Mouse (Mus musculus): ENCODE results near the gene Ano10.

The Ano10 gene

DNA sequence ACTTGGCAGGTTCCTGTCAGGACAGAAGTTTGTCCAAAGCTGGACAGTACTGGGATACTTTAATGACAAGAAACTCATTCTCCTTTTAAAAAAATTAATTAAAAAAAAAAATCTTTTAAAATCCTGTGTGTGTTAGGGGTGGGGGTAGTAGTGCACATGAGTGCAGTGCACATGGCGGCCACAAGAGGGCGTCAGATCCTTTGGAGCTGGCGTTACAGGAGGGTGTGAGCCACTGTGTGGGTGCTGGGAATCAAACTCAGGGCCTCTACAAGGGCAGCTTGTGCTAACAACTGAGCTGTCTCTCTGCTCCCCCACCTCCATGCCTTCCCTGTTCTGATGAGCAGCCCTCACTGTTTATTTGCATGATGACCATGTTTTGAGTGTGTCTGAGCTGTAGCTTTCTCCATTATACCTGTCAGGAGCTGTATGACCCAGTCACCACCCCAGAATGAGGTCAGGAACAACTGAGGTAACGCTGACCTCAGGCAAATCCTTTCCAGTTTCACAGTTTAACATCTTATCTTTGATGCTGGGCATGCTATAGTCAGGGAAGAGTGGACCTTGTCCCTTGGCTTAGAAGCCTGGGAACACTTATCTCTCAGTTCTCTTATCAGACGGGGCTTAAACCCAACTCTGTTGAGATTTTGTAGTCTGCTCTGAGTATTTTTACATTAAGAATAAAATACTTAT, 137.7 kb downstream of the Ano10 start:
- DNase-seq (ENCODE audit: low spot score): no peak

DNA sequence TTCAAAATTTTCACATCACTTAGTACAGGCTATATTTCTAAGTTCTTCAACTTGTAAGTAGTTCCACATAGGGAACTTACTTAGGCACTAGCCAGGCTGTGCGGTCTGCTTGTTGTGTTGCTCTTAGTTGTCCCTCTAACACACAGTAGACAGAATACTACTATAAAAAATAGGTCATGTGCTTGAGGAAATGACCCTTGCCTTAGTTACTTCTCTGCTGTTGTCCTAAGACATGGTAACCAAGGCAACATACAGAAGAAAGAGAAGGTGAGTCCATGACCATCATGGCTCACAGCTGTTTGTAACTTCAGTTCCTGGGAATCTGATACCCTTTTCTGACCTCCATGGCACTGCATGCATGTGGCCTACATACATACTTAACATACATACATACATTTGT, 139.0 kb downstream of the Ano10 start:
- no peak for DNase-seq (ENCODE audit: low spot score)

DNA sequence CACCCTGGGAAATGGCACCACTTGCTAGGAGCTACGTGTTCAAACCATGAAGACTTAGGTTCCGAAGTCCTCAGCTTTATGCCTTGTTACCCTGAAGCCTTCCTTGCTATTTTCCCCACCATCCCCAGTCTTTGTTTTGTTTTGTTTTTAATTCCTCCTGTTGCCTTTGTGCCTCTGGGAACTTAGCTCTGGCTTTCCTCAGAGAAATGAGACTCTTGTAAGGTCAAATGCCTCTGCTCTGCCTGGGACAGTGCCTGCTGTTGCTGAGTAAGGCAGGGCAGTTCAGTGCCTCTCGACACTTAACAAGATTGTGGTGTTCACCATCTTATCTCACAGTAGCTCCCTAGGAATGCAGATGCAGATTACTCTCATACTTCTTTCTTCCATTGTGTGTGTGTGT, 140.8 kb downstream of the Ano10 start:
- no peak for DNase-seq (ENCODE audit: low spot score)

DNA sequence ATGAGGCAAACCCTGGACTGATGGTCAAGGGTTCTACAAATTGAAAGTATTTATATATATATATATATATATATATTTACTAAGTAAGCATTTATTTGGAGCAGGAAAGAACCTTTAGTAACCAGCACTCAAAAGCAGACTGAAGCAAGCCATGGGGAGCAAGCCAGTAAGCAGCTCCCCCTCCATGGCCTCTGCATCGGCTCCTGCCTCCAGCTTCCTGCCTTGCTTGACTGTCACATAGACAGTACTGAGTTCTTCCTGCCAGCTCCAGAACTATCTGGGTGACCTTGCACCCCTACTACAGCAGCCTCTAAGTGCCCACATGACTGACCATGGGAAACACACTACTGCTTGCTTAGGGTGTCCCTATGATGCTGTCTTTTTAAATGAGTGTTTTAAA, 141.7 kb downstream of the Ano10 start:
- no peak for DNase-seq (ENCODE audit: low spot score)

DNA sequence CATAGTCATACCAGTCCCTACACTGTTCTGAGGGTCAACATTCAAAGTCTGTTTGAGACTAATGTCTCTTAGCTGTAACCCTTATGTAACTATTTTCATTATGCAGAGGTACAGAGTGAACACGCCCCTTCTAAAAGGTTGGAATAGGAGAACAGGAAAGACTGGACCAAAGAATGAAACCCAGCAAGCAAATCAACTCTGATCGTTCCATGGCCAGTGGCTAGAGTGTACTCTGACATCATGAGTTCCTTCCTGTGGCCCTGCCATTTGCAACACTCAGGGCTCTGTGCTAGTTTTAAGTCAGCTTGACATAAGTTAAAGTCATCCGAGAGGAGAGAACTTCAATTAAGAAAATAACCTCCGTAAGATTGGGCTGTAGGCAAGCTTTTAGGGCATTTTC, 142.2 kb downstream of the Ano10 start:
- no peak for DNase-seq (ENCODE audit: low spot score)

DNA sequence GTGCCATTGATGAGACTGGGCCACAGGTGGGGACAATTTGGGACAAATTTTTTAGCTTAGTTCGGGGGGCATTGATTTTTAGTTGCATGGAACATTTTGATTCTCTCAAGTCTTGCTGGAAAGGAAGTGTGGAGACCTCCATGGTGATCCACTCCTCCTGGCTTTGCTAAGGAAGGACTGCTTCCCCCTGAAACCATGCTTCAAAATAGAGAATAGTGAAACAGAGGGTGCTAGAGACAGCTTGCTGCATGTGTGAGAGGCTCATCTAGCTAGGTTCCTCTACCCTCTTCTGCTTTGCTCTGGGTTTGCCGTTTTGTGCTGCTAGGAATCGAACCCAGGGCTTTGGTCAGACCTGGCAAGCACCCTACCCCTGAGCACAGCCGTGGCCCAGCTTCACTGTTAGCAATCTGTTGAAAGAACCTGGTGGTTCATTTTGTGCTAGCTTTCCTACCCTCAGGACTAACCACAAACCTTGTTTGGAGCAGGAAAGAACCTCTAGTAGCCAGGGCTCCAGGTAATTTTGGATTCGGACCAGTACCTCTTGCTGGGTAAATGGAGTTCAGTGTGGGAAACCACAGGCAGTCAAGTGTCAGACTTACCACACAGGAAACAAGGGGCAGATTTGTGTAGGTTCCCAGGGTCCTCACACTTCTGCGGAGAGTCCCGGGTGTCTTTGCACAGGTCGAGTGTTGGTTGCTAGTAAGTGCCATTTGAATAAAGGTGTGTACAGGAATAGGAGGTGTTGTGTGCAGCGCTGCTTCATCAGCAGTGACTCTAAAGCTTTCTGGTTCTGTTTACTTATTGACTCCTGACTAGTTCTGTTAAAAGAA, 144.0 kb downstream of the Ano10 start:
- DNase-seq (ENCODE audit: low spot score): no peak

DNA sequence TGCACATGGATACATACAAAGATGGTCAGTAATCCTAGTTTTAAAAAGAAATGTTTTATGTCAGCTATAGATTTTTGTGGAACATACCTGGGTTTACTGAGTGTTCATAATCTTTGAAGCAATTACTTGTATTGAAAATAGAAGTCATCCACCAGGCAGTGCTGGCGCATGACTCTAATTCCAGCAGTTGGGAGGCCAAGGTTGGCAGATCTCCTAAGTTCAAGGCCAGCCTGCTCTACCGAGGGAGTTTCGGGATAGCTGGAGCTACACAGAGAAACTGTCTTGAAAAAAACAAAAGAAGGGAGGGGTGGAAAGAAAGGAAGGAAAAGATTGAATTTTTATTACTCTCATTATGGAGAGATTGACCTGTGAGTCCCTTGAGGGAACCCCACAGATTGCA, 145.9 kb downstream of the Ano10 start:
- DNase-seq (ENCODE audit: low spot score): no peak

DNA sequence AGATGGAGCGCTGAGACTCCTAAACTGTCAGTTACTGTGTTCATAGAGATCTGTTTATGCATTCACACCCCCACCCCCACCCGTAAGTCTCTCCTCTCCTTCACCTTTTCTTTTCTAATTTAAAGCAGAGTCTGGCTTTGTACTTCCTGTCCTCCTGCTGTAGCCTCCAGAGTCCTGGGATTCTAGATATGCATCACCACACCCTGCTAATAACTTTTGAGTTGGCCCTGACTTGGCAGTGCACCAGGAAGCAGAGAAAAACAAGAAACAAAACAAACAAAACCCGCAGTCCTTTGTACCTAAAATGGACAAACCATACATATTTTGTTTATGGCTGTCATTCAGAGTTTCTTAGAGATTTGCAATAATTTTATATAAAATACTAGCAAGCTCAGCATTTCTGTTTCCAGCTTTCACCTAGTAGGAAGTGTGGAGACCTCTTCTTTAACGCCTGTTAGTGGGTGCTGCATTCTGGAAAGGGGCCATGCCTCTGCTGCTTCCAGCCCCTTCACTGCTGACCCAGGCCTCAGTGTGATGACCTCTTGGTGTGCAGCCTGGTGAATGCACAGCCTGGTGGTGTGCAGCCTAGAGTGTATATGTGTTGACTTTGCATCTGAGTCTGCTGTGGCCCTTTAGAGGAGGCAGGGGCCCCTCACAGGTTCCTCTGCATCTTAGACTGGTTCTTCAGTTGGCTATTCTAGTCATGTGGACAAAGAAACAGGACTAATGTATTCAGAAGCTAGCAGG, 147.9 kb downstream of the Ano10 start:
- no peak for DNase-seq (ENCODE audit: low spot score)

DNA sequence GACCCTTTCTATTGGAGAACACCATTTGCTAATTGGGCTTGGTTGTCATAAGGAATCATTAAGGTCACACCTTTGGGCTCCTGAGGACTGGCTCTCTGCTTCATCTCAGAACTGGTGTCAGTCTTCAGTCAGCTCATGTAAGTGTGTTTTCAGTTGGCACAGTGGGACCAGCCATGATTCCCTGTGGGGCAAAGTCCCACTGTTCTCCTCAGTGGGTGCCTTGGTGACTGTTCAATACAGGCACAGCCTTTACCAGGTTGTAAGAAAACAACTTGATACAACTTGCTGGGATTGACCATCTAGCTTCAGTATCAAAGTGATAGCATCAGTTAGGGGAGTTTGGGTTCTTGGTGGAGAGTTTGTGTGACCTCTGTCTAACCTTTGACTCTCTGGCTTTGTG, 148.5 kb downstream of the Ano10 start:
- no peak for DNase-seq (ENCODE audit: low spot score)

DNA sequence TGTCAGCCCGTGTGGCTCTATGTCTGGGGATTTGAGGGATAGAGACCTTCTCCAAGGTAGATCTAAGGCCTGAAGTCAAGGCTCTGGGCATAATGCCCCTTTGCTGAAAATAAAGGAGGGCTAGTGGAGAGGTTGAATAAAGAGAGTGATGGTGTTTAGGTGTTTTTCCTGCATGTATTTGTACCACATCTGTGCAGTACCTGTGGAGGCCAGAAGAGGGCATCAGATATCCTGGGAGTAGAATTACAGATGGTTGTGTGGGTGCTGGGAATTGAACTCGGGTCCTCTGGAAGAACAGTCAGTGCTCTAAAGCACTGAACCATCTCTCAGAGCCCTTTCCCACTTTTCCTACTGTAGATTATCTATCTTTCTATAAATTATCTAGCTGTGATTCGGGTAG, 149.4 kb downstream of the Ano10 start:
- DNase-seq (ENCODE audit: low spot score): no peak

DNA sequence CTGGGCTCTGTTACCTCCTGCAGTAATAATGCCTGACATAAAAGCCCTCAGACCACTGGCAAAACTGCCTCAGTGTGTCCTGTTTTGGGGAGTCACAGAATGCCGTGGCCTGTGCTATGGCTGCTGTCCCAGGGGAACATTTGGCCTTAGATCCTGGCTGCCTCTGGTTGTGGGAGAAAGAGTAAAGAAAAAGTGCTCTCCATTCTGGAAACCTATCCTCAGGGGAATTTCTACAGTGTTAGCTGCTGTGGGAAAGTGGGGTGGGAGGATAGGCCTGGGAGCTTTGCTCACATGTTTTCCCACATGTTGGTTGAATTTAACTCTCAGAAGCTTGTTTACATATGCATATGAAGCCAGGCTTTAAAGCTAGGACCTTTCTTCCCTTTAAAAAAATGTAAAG, 151.0 kb downstream of the Ano10 start:
- no peak for DNase-seq (ENCODE audit: low spot score)

DNA sequence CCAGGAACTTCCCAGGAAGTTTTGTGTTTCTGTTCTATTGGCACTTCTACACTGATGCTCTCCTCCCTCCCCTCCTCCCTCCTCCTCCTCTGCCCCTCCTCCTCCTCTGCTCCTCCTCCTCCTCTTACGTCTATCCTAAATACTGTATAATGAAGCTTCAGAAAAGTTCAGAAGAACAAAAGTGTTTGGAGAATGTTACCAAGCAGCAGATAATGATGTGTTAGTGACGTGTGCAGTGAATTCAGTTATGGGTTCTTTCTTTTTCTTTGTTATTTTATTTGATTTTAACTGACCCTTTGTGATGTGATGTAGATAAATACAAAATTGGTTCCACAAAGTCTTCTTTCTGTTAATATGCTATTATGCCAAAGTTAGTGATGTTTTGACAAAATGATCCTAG, 155.0 kb downstream of the Ano10 start:
- no peak for DNase-seq (ENCODE audit: low spot score)

DNA sequence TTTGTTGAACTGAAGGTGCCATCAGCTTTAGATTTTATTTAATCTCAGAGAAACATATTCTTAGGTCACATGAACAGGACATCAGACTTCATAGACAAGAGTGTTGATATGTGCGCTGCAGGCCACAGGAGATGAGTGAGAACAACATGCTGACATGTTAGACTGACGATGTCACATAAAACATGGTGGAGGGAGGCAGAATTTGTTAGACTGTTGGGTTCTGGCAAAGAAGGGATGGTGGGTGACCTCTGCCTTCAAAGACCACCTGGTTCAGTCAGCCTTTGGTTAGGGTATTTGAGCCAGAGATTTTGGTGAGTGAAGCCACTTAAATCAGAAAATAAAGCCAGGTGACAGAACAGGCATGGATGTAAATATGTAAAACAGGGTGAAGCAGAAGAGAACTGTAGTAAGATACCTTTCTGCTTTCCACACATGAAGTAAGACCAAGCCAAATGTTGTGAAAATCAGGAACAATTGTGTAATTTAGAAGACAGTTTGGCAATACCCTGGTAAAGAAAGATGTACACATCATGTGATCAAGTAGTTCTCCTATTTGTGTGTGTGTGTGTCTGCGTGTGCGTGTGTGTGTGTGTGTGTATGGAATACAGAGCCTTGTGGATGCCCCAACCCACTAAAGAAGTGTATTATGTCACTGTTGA, 155.7 kb downstream of the Ano10 start:
- no peak for DNase-seq (ENCODE audit: low spot score)

DNA sequence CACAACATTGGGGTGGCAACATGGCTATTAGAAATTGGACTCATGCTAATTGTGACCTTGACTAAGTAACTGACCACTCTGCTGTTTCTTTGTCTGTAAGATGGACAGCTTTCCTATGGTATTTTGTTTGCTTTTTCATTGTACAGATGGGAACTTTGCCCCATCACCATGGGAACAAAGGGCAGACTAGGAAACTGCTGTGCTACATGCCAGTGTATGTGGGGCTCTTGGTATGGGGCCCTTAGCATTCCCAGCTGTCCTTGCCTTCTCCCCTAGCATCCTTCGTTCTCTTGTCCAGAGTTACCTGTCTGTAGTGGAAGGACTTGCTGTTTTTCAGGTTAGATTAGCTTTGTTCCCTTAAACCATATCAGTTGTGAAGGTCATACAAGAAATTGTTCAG, 156.3 kb downstream of the Ano10 start:
- no peak for DNase-seq (ENCODE audit: low spot score)

DNA sequence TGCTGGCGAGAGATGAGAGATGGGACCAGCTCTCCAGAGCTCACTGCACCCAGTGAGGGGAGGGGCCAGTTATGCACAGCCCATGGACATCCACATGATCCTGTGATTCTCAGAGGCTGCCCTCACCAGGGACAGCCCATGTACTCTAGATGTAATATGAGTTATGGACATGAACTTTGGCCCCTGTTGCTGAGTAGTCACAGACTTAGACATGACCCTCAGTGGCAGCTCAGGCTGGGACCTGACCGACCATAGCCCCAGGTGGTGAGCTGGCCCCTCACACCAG, 158.4 kb downstream of the Ano10 start:
- DNase-seq (ENCODE audit: low spot score): no peak

DNA sequence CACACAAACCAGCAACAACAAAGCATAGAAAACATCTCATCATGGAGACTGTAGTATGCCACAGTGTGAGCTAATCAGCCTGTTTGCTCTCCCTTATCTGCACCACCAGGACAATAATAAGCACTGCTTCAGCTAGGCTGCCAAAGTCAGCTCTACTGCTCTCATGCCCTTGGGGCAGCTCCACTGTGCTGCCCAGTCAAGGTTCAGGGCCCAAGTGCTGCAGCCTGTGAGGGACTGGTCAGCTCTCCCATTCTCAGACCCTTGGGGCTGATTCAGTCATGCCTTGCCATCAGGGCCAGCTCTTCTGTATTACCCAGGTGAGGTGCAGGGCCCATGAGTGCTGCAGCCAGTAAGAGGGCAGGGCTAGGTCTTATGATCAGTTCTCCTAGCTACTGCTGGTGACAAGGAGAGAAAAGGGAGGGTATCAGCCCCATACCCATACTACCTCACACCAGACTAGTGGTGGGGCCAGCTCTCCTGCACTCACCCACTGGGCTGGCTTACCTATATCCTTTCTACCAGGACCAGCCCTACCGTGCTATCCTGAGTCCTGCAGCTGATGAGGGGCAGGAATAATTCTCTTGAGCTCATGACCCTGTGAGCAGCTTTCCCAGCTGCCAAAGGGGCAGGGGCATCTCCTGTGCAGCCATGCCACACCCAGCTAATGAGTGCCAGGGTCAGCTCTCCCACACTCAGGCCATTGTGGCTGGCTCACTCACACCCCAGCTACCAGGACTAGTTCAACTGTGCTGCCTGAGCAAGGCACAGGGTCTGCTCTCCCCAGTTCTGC, 158.9 kb downstream of the Ano10 start:
- DNase-seq (ENCODE audit: low spot score): no peak

DNA sequence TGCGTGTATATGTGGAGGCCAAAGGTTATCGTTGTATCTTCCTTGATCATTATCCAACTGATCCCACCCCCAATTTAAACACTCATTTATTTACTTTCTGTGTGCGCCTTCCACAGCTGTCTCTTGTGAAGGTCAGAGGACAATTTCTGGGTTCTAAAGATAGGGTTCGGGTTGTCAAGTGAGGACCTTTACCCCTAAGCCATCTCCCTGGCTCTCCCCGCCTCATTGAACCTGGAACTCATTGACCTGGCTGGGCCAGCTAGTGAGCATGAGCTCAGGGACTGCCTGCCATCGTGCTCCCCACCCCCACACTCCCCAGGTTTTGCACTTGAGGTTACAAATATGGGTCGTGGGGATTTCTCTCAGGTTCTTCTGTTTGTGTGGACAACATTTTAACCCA, 162.1 kb downstream of the Ano10 start:
- DNase-seq (ENCODE audit: low spot score): no peak

DNA sequence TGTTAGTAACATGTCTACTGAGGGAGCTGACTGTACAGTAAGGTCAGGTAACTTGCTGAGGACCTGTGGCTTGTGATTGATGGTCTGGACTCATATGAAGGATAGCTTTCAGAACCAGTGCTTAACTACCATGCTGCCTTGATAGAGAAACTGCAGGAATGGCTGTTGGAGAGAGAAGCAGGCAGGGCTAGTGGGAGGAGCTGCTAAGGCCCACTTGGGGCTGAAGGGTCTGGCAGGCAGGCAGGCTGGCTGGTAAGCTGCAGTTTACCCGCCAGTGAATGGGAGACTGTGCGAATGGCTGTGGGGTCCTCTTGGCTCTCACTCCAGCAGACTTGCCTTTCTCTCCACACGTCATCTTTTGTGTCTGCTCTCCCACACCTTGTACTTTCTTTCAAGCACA, 163.6 kb downstream of the Ano10 start:
- DNase-seq (ENCODE audit: low spot score): no peak

DNA sequence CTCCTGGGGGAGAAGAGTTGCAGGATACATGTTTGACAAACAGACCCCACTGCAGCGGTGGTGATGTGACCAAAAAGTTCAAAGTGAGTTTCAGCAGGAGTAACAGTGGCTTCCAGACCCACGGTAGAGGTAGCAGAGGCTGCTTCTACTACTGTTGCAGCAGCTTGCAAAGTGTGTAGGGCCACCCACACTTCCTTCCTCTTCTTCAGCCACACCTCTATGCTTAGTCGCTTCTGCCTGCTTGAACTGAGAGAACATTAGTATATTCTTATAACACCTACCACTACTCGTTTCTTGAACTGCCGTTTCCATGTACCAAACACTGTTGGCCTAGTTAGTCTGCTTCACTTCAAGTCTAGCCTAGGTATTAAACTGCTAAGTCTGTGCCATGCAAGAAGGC, 165.5 kb downstream of the Ano10 start:
- DNase-seq (ENCODE audit: low spot score): no peak

DNA sequence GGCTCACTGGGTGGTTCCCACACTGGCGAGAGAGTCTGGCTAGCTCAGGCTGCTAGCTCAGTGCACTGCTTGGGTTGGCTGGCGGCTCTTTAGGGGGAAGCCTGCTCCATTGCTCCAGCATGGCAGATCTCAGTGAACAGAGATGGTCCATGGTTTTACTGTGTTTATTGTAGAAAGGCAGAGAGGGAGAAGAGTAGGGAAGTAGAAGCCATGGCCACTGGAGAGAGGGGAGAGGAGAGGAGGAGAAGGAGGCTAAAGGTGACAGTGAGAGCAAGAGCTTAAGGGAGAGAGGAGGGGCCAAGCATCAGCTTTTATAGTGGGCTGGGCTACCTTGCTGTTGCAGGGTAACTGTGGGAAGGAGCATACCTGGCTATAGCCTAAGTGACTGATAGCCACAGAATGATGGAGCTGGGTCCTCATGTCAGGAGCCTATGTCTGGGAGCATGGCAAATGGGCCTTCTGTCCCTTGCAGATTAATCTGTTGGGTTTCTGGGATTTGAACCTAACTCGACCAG, 166.9 kb downstream of the Ano10 start:
- no peak for DNase-seq (ENCODE audit: low spot score)

DNA sequence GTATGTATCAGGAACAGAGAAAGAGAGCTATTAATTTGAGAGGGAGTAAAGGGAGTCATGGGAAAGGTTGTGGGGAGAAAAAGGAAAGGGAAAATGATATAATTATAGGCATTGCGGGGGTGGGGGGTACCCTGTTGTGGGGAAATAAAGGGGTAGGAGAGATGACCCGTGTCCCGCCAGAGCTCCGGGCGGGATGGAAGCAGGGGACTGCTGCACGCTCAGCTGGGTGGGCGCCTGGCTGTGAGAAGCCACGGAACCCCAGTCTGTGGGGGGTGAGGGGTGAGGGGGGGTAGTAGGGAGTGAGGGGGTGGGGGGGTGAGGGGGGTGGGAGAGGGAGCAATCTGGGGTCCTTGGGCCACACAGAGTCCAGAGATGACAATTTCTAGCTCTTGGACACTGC, 167.4 kb downstream of the Ano10 start:
- no peak for DNase-seq (ENCODE audit: low spot score)

All from testis, postnatal 10 days (tissue).